Mouse (Mus musculus) testis, postnatal 10 days (tissue): ENCODE data around the gene Tmem190.
"Not testable (repeated sequence)": the region's sequence is repeated elsewhere in the genome, so short reads cannot be mapped to it uniquely, and the experiment has no call there.

ENCODE experiments used
- DNase-seq: peaks from one replicate; pipeline ENCODE4 v3.0.0; 2021; ENCODE audit warnings: low spot score

Tmem190 gene

DNA sequence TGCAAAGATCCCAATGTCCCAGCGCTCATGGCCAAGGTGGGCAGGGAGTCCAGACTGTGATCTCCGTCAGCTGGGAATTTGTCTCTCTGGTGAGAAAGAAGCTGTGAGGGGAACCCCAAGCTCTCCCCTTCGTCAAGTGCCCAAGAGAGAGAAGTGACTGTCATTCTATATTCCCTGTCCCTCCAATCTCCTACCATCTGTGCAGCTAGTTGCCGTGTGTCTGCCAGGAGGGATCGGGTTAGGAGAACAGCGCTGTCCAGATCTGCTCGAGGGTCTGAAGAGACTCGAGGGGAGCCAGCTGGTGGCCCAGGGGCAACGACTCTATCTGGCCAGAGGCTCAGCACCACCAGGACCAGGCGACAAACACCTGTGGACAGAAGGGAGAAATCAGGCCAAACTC, 6.6 kb upstream of the Tmem190 start:
- no peak for DNase-seq

- DNase-seq: peak; percentile 82
Observed at GRCm38 (mm10) chr7:4776861-4777830, 5.6 kb upstream of the Tmem190 start.

GRCm38 (mm10) chr7:4777851-4778637, 4.7 kb upstream of the Tmem190 start:
- peak; percentile 38 for DNase-seq

GRCm38 (mm10) chr7:4779921-4780320, 2.8 kb upstream of the Tmem190 start:
- peak; percentile 46 for DNase-seq

DNA sequence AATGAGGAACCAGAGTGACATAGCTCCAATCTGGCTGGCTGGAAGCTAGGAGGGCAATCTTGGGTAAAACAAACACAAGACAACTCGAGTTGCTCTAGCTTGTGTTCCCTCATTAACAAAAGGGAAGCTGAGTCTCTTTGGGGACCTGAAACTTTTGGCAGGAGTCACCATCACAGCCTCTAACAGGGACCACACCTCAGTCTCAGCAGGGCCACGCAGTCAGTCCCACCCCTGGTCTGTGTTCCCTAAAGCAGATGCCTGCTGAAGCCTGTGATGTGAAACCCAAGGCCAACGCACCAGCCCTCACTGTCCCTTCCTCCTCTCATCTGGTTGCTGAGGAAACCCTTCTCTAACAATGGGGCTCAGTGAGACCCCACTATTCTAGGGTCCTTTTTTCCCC, 607 bp upstream of the Tmem190 start:
- peak; percentile 36 for DNase-seq

- peak; percentile 53 for DNase-seq
Observed at GRCm38 (mm10) chr7:4783667-4784268, 1.0 kb downstream of the Tmem190 start.

DNA sequence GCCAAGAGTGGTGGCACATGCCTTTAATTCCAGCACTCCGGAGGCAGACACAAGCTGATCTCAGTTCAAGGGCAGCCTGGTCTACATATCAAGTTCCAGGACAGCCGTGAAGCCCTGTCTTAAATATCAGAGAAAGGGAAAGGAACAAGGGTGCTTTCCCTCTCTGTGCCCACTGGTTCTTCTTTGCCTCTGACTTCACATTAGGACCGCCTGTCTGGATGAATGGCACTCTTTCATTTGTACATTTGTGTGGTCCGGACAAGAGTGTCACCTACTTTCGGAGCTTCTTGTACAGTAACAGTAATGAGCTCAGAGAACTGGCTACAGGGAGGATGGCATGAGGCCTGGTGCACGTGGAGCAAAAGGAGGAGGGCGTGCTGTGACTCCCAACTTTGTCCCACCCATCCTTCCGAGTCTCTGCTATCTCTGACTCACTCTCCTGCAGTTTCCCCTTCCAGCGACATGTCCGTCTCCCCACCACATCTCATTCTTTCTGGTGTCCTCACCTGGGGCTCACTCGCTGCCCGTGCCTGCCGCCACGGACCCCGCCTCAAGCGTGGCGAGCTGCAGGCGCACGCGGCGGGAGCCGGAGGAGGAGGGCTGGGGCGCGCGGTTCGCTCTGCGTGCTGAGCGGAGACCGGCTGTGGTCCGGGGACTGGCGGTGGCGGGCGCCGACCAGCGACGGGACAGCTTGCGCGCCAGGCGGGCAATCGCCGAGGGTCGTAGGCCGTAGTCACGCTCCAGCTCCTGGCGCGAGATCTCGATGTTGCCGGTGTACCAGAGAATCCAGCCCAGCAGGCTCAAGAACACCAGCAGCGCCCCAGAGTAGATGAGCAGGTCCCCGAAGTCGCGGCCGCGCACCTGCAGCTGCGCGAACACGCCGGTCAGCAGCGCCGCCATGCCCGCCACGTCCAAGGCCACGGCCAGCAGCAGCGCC, 6.0 kb downstream of the Tmem190 start:
- peak; percentile 81 for DNase-seq

GRCm38 (mm10) chr7:4789436-4789935, 6.7 kb downstream of the Tmem190 start, which contains the start of gene Tmem238:
TSS of gene Tmem238 (minus strand) at chr7:4789656.
- no peak for DNase-seq

DNA sequence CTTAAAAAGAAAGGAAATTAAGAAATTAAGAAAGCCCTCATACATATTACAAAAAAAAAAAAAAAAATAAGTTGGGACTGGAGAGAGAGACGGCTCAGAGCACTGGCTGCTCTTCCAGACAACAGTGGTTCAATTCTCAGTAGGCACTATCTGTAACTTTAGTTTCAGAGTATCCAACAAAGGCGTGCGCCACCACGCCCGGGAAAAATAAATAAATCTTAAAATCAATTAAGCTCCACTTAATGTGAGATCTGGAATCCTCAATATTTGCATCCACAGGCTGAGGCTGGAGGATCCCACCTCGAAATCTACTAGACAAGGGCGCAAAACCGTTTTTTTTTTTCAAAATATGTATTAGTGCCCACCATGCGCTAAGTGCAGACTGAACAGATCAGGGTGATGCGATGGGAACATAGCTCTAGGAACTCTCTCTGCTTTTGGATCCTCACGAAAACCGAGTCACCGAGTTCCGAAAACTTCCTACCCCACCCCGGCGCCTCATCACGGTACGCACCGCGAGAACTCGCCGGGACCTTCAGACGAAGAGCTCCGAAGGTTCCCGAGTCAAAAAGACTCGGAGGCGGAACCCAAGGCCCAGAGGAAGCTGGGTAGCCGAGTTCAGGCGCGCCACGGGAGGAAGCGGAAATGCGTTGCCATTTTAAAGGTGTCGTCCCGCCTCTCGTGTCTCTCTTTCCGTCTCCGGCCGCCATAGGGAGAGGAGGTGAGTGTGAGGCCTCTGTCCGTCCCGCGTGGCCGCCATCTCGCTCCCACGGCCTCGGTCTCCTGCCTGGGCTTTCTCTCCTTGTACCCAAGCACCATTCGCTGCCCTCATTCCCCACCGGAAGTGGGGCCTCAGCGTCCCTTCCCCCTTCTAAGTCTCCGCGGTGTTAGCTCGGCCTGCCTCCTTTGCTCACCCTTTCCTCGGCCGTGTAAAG, 9.8 kb downstream of the Tmem190 start, which contains the start of gene Rpl28:
Gene Rpl28, plus strand, starts transcription at position 597 of the 935 bp plus-strand sequence.
- DNase-seq: peak; percentile 94

- not testable (repeated sequence) for DNase-seq
Observed at GRCm38 (mm10) chr7:4793248-4793647, 10.5 kb downstream of the Tmem190 start.

DNA sequence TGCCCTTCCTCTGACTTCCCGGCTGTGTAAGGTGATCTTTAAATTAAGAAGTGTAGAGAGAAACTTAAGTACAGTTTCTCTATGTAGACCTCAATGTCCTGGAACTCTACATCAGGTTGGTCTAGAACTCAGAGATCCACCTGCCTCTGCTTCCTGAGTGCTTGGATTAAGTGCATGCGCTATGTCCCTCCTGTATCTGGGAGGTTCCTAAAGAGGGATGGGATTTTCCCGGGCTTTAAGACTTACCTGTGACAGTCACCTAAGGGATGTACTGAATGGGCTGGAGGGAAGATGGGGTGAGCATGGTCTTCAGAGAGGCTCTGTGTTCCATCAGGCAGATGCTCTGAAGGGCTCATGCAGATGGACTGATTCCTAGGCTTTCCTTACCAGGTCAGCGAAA, 10.9 kb downstream of the Tmem190 start:
- no peak for DNase-seq

- DNase-seq: no peak
Observed at GRCm38 (mm10) chr7:4794631-4795168, 12.0 kb downstream of the Tmem190 start.

GRCm38 (mm10) chr7:4795767-4796433, 13.2 kb downstream of the Tmem190 start:
- DNase-seq: peak; percentile 52

DNA sequence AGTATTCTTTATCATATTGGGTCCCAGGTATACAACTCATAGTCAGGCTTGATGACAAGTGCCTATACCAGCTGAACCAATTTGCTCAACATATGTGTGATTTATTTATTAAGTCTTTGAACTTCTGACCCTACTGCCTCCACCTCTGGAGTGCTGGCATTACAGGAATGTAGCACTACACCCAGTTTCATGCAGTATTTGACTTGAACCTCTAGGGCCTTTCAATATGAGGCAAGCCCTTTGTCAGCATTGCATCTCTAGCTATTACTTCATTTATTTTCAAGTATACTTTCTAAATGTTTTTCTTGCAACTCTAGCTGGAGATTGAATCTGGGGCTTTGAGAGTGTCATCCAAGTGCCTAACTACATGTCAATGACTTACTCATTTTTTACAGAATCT, 19.5 kb downstream of the Tmem190 start:
- DNase-seq: no peak

- no peak for DNase-seq
Observed at GRCm38 (mm10) chr7:4806716-4807115, 24.0 kb downstream of the Tmem190 start.

- DNase-seq: not testable (repeated sequence)
Observed at GRCm38 (mm10) chr7:4811131-4811530, 28.4 kb downstream of the Tmem190 start.

GRCm38 (mm10) chr7:4811842-4812302, 29.1 kb downstream of the Tmem190 start:
- peak; percentile 63 for DNase-seq

DNA sequence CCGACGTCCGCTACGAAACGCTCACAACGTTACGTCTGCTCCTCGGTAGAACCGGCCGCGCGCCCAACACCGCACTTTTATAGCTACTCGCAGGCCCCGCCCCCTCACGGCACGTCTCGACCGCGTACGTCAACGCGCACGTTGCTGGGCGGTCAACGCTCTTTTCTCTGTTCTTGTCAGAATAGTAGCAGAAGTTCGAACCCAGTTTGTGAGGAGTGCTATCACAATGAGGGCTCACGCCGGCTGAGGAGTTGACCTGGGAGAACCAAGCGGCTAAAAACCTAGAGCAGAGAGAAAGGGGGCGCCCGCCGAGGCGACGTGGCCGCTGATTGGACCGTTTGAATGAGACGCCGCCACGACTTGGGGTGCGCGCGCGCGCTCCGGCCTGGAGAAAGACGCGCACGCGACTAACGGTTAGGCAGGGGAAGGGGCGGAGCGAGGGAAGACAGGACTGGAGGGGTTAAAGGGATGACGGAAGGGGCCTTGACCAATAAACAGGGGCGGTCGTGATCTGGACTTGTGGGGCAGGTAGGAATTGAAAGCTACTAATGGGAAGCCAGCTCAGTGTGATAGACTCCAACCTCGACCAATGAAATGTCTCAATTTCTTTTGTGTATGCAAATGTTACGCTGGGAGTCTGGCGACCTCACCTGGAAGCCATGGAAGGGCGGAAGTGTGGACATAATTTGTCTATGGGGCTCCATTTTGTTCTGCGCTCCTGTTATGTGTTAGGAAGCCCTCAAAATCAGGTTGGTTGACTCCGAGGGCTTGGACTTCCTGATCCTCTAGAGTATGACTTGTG, 29.8 kb downstream of the Tmem190 start, which contains the start of gene Ube2s:
Gene Ube2s, minus strand, starts transcription at position 288 of the 802 bp plus-strand sequence.
- DNase-seq: peak; percentile 100
